Mouse (Mus musculus) erythroblast, embryonic 14.5 days (primary cell): Measurements from ENCODE around the gene Neurog2. TPM values are rescaled to one million over a fixed set of nuclear protein-coding genes. Genes with fewer than 3 reads are reported as not detected.

ENCODE experiments used
- H3K27me3 ChIP-seq: 2 replicates; pipeline ENCODE4 v1.6.1; 2012; ENCODE audit warnings: inconsistent platforms; ENCODE audit not compliant: control insufficient read depth
- H3K36me3 ChIP-seq: 2 replicates; pipeline ENCODE4 v1.6.1; 2012; ENCODE audit warnings: mild to moderate bottlenecking, inconsistent platforms; ENCODE audit not compliant: control insufficient read depth
- H3K4me1 ChIP-seq: 2 replicates; pipeline ENCODE4 v1.6.1; 2012; ENCODE audit warnings: inconsistent platforms; ENCODE audit not compliant: control insufficient read depth
- H3K4me3 ChIP-seq: replicated peaks from 2 replicates; pipeline ENCODE3; 2012; ENCODE audit warnings: moderate library complexity, mild to moderate bottlenecking, inconsistent platforms
- H3K9me3 ChIP-seq: 2 replicates; pipeline ENCODE4 v1.6.1; 2012; ENCODE audit warnings: low read length, inconsistent platforms, mixed read lengths; ENCODE audit not compliant: control insufficient read depth
- GATA1 ChIP-seq: IDR thresholded peaks from 2 replicates; pipeline ENCODE4 v1.6.1; 2012; ENCODE audit warnings: low read length, inconsistent platforms, mixed read lengths
- TAL1 ChIP-seq: IDR thresholded peaks from 3 replicates; pipeline ENCODE4 v1.6.1; 2012; ENCODE audit warnings: low read length, inconsistent platforms, mixed read lengths
- polyA plus RNA-seq: library from polyadenylated mRNA; stranded (reverse); fragments of >175 nt; gene quantifications from 2 replicates; pipeline ENCODE4 v1.2.3, GENCODE M21; 2012

The Neurog2 gene
- polyA plus RNA-seq, 1 experiment, result not detected

DNA sequence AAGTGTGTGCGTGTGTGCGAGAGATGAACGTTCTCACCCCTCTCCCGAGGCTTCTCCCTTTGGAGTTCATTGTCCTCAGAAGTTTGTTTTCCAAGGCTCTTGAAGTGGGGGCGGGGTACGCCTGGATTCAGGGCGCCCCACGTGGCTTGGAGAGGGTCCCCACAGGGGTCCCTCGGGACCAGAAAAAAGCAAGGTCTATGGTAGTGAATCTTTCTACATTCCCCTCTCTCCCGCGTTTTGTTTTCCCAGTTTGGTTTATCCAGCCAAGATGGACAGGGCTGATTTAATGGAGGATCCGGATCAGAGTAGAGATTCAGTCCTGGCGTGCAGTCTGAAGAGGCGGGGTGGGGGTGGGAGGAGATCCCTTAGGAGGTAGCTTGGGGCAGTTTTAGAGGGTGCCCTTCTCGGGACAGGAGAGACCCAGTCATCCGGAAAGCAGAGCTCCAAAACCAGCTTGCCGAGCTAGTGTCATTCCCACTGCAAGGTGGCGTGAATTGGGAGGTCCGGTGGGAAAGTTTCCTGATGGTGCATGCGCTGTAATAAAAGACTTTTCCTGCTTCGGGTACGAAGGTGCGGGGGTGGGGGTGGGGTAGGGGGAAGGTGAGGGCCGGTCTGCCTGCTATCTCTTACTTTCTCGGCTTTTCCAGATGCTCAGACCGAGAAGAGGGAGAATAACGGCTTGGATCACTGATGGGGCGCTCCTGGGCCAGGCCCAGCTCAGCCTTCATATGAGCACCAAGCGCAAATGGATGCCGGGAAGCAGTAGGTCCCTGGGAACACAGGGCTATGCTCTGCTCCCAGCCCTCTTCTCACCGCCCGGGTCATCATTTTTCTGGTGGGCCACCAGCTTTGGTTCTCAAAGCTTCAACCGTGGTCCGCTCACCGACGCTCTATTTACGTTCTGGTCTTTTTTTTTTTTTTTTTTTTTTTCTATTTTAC lies 8.1 kb downstream of the Neurog2 start:
- TF ChIP-seq TAL1 (no peak), GATA1 (no peak)
- no peaks in the 10 kb centered on the region for H3K4me1 ChIP-seq
- H3K9me3 ChIP-seq, result no peaks in the 10 kb centered on the region
- no peak overlapping the region for H3K4me3 ChIP-seq
- peaks cover 94% of the 10 kb centered on the region for H3K27me3 ChIP-seq
- no peaks in the 10 kb centered on the region for H3K36me3 ChIP-seq

DNA sequence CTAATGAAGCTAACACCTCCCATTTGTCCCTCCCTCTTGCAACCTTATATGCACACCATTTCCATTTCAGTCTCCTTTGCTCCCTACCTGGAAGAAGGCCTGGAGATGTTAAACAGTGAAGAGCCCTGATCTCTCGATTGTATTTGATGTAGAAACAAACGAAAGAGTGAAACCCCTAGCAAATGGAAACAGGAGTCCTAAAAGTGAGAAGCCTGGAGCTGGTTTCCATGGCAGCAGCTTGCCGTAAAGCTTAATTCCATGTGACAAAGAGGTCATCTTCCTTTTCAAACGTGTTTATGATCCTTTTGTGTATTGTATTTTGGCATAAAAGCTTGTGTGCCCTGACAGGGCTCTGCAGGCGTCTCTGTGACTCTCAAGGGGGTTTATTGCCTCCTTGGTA lies 9.3 kb downstream of the Neurog2 start:
- Histone ChIP-seq H3K36me3 (no peaks in the 10 kb centered on the region), H3K9me3 (no peaks in the 10 kb centered on the region), H3K4me3 (no peak overlapping the region), H3K4me1 (no peaks in the 10 kb centered on the region), H3K27me3 (peaks cover 93% of the 10 kb centered on the region)
- TF ChIP-seq TAL1 (no peak), GATA1 (no peak)

DNA sequence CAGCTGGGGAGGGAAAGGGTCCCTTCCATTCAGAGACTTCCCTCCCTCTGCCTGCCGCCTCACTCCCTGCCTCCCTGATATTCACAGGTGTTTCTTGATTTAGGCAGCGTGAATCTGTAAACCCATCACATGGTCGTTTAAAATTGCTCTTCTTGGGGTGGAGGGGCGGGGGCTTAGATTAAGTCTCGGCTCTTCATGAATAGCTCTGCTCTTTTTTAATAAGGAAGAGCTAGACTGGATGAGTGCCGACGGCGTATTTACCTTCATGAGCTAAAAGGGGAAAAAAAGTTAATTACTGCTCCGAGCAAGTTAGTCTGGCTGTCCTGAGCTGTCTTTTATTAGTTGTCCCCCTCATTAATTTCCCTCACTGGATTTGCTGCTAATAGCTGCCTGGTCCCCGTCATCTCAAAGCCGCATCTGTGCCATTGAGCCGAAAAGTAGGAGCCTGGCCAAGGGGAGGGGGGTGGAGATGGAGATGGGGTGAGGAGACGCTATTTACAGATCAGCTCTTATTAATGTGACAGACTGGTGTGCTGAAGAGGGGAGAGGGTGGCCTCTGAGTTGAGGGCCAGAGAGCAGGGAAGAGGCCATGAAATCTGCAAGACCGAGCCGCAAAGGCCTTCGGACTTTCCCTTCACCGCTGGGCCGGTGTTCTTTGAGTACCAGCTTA lies 13.4 kb downstream of the Neurog2 start:
- TF ChIP-seq GATA1 (no peak), TAL1 (no peak)
- peaks cover 52% of the 10 kb centered on the region for H3K27me3 ChIP-seq
- no peak overlapping the region for H3K4me3 ChIP-seq
- no peaks in the 10 kb centered on the region for H3K4me1 ChIP-seq
- no peaks in the 10 kb centered on the region for H3K36me3 ChIP-seq
- H3K9me3 ChIP-seq, result no peaks in the 10 kb centered on the region

DNA sequence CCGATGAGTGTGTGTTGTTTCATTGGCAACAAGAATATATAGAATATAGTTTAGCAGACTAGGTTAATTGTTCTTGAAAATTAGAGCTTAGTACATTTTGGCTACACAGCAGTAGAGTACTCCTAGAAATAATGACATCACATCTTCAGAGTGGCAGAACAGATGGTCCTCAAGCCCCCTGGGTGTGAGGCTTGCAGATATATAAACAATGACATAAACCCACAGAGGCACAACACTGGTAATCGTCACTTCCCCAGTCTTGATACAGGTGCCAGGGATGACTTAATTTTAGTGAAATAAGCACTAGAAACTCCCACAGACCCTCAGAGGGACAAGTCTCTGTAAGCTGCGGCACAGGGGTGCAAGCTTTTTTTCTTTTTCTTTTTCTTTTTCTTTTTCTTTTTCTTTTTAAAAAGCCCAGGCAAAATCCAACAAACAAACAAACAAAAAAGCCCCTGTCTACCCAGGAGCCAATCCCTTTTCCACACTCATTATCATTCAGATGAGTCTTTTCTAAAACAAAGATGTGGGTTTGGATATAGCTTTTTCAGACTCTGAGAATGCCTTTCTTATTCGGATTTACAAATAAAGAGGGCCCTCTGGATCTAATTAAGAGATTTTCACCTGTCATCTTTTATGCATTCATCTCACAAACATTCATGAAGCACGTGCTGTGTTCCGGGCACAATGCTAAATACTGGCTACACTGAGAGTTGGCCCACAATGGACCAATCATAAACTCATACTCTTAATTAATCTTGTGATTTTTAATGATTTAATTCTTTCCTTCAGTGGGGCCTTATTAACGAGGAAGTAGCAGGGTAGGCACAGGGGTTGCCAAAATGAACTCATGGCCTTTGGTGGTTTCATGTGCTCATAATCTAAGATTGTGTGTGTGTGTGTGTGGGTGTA lies 19.1 kb downstream of the Neurog2 start:
- no peaks in the 10 kb centered on the region for H3K36me3 ChIP-seq
- no peaks in the 10 kb centered on the region for H3K9me3 ChIP-seq
- H3K27me3 ChIP-seq, result peaks cover 1% of the 10 kb centered on the region; the same call in 1 of the 2 replicates
- H3K4me1 ChIP-seq, result no peaks in the 10 kb centered on the region
- H3K4me3 ChIP-seq, result no peak overlapping the region
- TF ChIP-seq TAL1 (no peak), GATA1 (no peak)

DNA sequence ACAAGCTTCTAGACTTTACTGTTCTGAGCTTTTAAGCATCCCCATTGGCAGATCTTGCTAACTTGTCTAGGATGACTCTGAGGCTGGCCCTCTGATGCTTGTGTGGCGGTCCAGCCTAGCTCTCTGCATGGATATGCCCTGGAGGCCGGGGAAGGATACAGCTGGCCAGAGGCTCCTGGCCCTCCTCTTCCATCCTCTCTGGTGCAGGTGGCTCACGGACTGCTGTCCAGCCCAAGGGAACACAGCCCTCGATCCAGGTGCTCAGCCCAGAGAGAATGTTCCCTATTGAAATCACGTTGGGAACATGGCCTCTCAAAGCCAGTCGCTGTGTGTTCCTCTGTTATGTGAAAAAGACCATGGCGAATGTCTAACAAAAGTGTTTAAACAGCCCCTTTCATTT lies 27.8 kb downstream of the Neurog2 start:
- TF ChIP-seq GATA1 (no peak), TAL1 (no peak)
- H3K4me1 ChIP-seq, result no peaks in the 10 kb centered on the region

DNA sequence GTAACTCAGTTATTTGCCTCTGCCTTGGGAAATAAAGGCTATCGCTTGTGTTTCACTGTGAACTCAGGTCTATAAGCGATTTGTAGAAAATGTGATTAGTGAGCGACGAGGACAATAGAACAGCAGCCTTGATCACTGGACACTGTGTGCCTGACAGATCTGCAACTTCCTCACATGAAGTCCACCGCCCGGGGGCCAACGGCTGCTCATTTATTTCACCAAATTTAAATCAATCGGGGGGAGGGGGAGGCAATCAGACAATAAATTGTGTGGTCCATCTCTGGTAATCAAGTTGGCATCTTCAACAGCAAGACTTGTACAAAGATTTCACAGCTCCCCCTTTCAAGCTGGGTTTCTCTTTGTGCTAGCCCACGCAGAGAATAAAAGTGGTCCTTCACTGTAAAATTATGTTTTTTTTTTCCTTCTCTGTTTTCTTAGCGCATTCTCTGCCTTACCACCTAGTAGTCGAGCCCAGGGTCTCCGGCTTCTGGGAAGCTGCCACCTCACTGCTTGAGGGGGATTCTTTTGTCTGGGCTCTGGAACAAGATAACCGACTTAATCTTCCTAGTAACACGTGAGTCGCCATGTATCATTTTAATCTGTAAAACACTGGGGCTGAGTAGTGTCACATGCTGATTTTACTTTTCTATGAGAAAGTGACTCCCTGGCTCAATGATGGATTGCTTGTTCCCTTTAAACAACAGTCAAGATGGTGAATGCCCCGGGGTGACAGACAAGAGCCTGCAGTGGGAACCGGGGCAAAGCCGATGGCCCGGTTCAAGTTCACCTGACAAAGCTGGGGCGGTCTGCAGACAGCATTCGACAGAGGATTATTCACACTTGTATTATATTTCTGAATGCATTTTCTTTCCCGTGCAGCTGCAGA lies 29.0 kb downstream of the Neurog2 start:
- Histone ChIP-seq H3K36me3 (no peaks in the 10 kb centered on the region), H3K27me3 (no peaks in the 10 kb centered on the region), H3K4me3 (no peak overlapping the region), H3K9me3 (no peaks in the 10 kb centered on the region), H3K4me1 (no peaks in the 10 kb centered on the region)
- no peak for TF ChIP-seq TAL1
- no peak for TF ChIP-seq GATA1

More for the DNA sequence above, 27.8 kb downstream of the Neurog2 start:
- no peaks in the 10 kb centered on the region for H3K36me3 ChIP-seq
- H3K9me3 ChIP-seq, result no peaks in the 10 kb centered on the region
- H3K27me3 ChIP-seq, result no peaks in the 10 kb centered on the region
- H3K4me3 ChIP-seq, result no peak overlapping the region

DNA sequence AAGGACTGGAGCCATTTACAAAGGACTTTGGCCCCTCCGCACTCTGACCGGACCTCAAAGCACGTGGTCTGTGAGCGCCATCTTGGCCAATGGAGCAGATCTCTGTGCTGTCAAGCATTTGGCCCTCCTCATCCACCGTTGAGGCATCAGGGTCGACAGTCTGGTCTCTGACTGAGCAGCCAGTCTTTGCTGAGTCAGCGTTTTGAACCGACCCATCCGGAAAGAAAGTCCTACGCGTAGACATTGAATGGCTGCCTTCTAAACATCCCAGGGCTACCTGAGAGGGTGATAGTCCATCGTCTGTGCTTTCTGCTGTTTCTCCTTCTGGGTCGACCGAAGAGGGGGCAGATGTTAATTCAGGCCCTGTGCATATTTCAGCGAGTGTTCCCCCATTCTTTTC lies 46.8 kb downstream of the Neurog2 start:
- Histone ChIP-seq H3K4me3 (no peak overlapping the region), H3K36me3 (no peaks in the 10 kb centered on the region), H3K9me3 (no peaks in the 10 kb centered on the region), H3K4me1 (no peaks in the 10 kb centered on the region), H3K27me3 (no peaks in the 10 kb centered on the region)
- no peak for TF ChIP-seq TAL1
- TF ChIP-seq GATA1, result no peak

Other genes with a start within 250 kb of the Neurog2 start
- gene Ank2, start 133.8 kb upstream of the Neurog2 start, polyA plus RNA-seq, result 0.07 and 0.29 TPM in 2 replicates
- 7.2 TPM in 2 replicates for gene Larp7, start 79.8 kb upstream of the Neurog2 start, polyA plus RNA-seq
- gene Zgrf1, start 79.6 kb upstream of the Neurog2 start, polyA plus RNA-seq, result 0.10 and 0.15 TPM in 2 replicates
- gene Alpk1, start 147.4 kb downstream of the Neurog2 start, polyA plus RNA-seq, result not detected in 2 replicates
- 7.4 and 7.6 TPM in 2 replicates for gene Tifa, start 156.7 kb downstream of the Neurog2 start, polyA plus RNA-seq
- gene Ap1ar, start 204.4 kb downstream of the Neurog2 start, polyA plus RNA-seq, result 1.6 and 3.8 TPM in 2 replicates